19 mouse cellular contexts compared by ENCODE assay signal in genomic region chr7:102204296-102204857, GRCm38 (mm10). TPM values are rescaled to one million over a fixed set of nuclear protein-coding genes. Genes with fewer than 3 reads are reported as not detected.
DNase-seq lines count a peak whose midpoint lies in the region; ATAC-seq and TF ChIP-seq lines count a peak whose summit lies in the region.
"Had no signal": no experiment of that assay in that cellular context is flagged by ENCODE, and none has a peak within 500 bp of the region (broad histone marks: within the 10 kb centered on the region; RNA-seq: fewer than 3 reads in every experiment).

No protein-coding gene starts in this region.

- H3K9me3 ChIP-seq in liver, embryonic 14.5 days (ENCODE audit: control insufficient read depth, low read length): no peaks in the 10 kb centered on the region
- no peaks in the 10 kb centered on the region for H3K9me3 ChIP-seq in liver, embryonic 12.5 days (replicated peaks)
- H3K9me3 ChIP-seq: embryonic facial prominence, embryonic 10.5 days; forebrain, embryonic 13.5 days; heart, embryonic 13.5 days; hindbrain, embryonic 12.5 days had no signal

- no peak overlapping the region for H3K27ac ChIP-seq in liver, embryonic 14.5 days
- no peak overlapping the region for H3K27ac ChIP-seq in liver, embryonic 12.5 days
- H3K27ac ChIP-seq: embryonic facial prominence, embryonic 10.5 days; forebrain, embryonic 13.5 days; heart, embryonic 13.5 days; hindbrain, embryonic 12.5 days had no signal

- H3K4me1 ChIP-seq in liver, embryonic 14.5 days (replicated peaks; ENCODE audit: control insufficient read depth in 2 of 2, insufficient read depth in 2 of 2, low read length in 1 of 2): peaks cover 29 to 30% of the 10 kb centered on the region in 2 experiments
- peaks cover 59% of the 10 kb centered on the region for H3K4me1 ChIP-seq in liver, embryonic 12.5 days

- no peak for ATAC-seq in liver, embryonic 14.5 days (ENCODE audit: insufficient read depth)
- ATAC-seq in liver, embryonic 12.5 days: no peak
- peak; percentile 79 for ATAC-seq in granulocyte monocyte progenitor cell, adult 5-6 weeks (replicated peaks; ENCODE audit: poor library complexity, severe bottlenecking)
- peak; percentile 45 for ATAC-seq in megakaryocyte, adult 5-6 weeks (ENCODE audit: poor library complexity, severe bottlenecking)
- ATAC-seq: forebrain, embryonic 13.5 days; forebrain, postnatal 0 days; hindbrain, embryonic 16.5 days had no signal

- H3K36me3 ChIP-seq in liver, embryonic 14.5 days (replicated peaks; ENCODE audit: control insufficient read depth, insufficient read depth, low read depth): no peaks in the 10 kb centered on the region
- peaks cover 23% of the 10 kb centered on the region for H3K36me3 ChIP-seq in liver, embryonic 12.5 days
- H3K36me3 ChIP-seq: hindbrain, embryonic 12.5 days had no signal

- H3K27me3 ChIP-seq in liver, embryonic 14.5 days (ENCODE audit: control insufficient read depth, insufficient read depth, low read length): no peaks in the 10 kb centered on the region
- H3K27me3 ChIP-seq in liver, embryonic 12.5 days (replicated peaks): no peaks in the 10 kb centered on the region
- H3K27me3 ChIP-seq: forebrain, embryonic 13.5 days; heart, embryonic 13.5 days; hindbrain, embryonic 12.5 days had no signal

- no peak for TF ChIP-seq CTCF in liver, embryonic 14.5 days (IDR thresholded peaks at IDR 0.05; ENCODE audit: low read depth)

- no peak overlapping the region for H3K4me3 ChIP-seq in liver, embryonic 14.5 days (ENCODE audit: insufficient read depth in 1 of 2, low read depth in 2 of 2, low read length in 2 of 2)
- no peak overlapping the region for H3K4me3 ChIP-seq in liver, embryonic 12.5 days
- H3K4me3 ChIP-seq: embryonic facial prominence, embryonic 10.5 days; forebrain, embryonic 13.5 days; heart, embryonic 13.5 days; hindbrain, embryonic 12.5 days had no signal

- no peak for TF ChIP-seq EP300 in liver, embryonic 14.5 days (IDR thresholded peaks at IDR 0.05; ENCODE audit: low read depth)

- no peak overlapping the region for H3K9ac ChIP-seq in liver, embryonic 14.5 days (replicated peaks)
- H3K9ac ChIP-seq in liver, embryonic 12.5 days: no peak overlapping the region
- H3K9ac ChIP-seq: forebrain, embryonic 13.5 days; forebrain, postnatal 0 days; heart, embryonic 13.5 days; hindbrain, embryonic 12.5 days had no signal

- H3K4me2 ChIP-seq in liver, embryonic 14.5 days (ENCODE audit: low read depth): peak overlapping the region; percentile 22; the same call in 1 of the 2 replicates
- no peak overlapping the region for H3K4me2 ChIP-seq in liver, embryonic 12.5 days
- H3K4me2 ChIP-seq: forebrain, embryonic 13.5 days; heart, embryonic 13.5 days; hindbrain, embryonic 12.5 days had no signal

- 79% methylated on average over 3 of the region's 3 CpGs for WGBS in liver, embryonic 14.5 days (ENCODE audit: insufficient replicate concordance)
- 84% methylated on average over 3 of the region's 3 CpGs for WGBS in liver, embryonic 12.5 days (ENCODE audit: insufficient replicate concordance)

- no peak for DNase-seq in liver, embryonic 14.5 days (ENCODE audit: low read depth in 3 of 3, low spot score in 3 of 3)
- no peak for DNase-seq in ovary, postnatal 10 days (ENCODE audit: low spot score)
- no peak for DNase-seq in kidney, adult 8-10 months
- DNase-seq: adrenal gland, adult 2 months; adrenal gland, postnatal 25 days; cerebellum, adult 18-20 months; cerebellum, adult 9-11 months; cerebellum, postnatal 36 days; forebrain, postnatal 0 days; gastrocnemius, postnatal 14 days; heart, postnatal 4 days had no signal

RNA-seq across cellular contexts. Expression of gene Nup98, which starts 5.6 kb away (rescaled TPM):
- 7.0 and 8.8 TPM in 2 replicates for polyA plus RNA-seq in liver, embryonic 14.5 days (2012; rRNA removed)
- 16.3 and 17.4 TPM in 2 replicates for polyA plus RNA-seq in liver, embryonic 14.5 days (2014; fragmentation: Nextera tagmentation; extraction: Ambion mirVana)
- 30.4 and 31.0 TPM in 2 replicates for polyA plus RNA-seq in liver, embryonic 12.5 days (2016; fragmentation: Nextera tagmentation; extraction: Ambion mirVana)
- 59.8 and 78.4 TPM in 2 replicates for total RNA-seq in granulocyte monocyte progenitor cell, adult 5-6 weeks (2014; fragmentation: Nextera tagmentation)
- total RNA-seq in granulocyte monocyte progenitor cell, adult 5-6 weeks (2017): 42.2 and 45.3 TPM in 2 replicates
- total RNA-seq in megakaryocyte, adult 5-6 weeks (2015): 55.6 and 60.6 TPM in 2 replicates
- total RNA-seq in megakaryocyte, adult 5-6 weeks (2017): 39.4 and 43.7 TPM in 2 replicates

RNA-seq across cellular contexts. Expression of gene Pgap2, which starts 5.6 kb away (rescaled TPM):
- polyA plus RNA-seq in liver, embryonic 14.5 days (2012; rRNA removed): 14.5 and 15.4 TPM in 2 replicates
- 18.0 and 20.2 TPM in 2 replicates for polyA plus RNA-seq in liver, embryonic 14.5 days (2014; fragmentation: Nextera tagmentation; extraction: Ambion mirVana)
- polyA plus RNA-seq in liver, embryonic 12.5 days (2016; fragmentation: Nextera tagmentation; extraction: Ambion mirVana): 28.5 and 28.6 TPM in 2 replicates
- 62.0 and 85.6 TPM in 2 replicates for total RNA-seq in granulocyte monocyte progenitor cell, adult 5-6 weeks (2014; fragmentation: Nextera tagmentation)
- total RNA-seq in granulocyte monocyte progenitor cell, adult 5-6 weeks (2017): 47.1 and 48.4 TPM in 2 replicates
- 32.7 and 38.7 TPM in 2 replicates for total RNA-seq in megakaryocyte, adult 5-6 weeks (2015)
- total RNA-seq in megakaryocyte, adult 5-6 weeks (2017): 19.7 and 20.0 TPM in 2 replicates

RNA-seq across cellular contexts. Expression of gene Rhog, which starts 51.5 kb away (rescaled TPM):
- polyA plus RNA-seq in liver, embryonic 14.5 days (2012; rRNA removed): 31.4 and 35.9 TPM in 2 replicates
- polyA plus RNA-seq in liver, embryonic 14.5 days (2014; fragmentation: Nextera tagmentation; extraction: Ambion mirVana): 53.4 and 55.6 TPM in 2 replicates
- 61.3 and 63.3 TPM in 2 replicates for polyA plus RNA-seq in liver, embryonic 12.5 days (2016; fragmentation: Nextera tagmentation; extraction: Ambion mirVana)
- 277 and 290 TPM in 2 replicates for total RNA-seq in granulocyte monocyte progenitor cell, adult 5-6 weeks (2014; fragmentation: Nextera tagmentation)
- 52.9 and 57.3 TPM in 2 replicates for total RNA-seq in granulocyte monocyte progenitor cell, adult 5-6 weeks (2017)
- total RNA-seq in megakaryocyte, adult 5-6 weeks (2015): 359 and 397 TPM in 2 replicates
- 89.0 and 112 TPM in 2 replicates for total RNA-seq in megakaryocyte, adult 5-6 weeks (2017)

Comparison
In these comparisons a context has a peak if more than half of its experiments do, and no peak if none do; other contexts are left out.
1. ATAC-seq: peak in granulocyte monocyte progenitor cell, adult 5-6 weeks (single experiment) and megakaryocyte, adult 5-6 weeks (single experiment); none in liver, embryonic 14.5 days (single experiment) and liver, embryonic 12.5 days (single experiment).